Mouse (Mus musculus) yolk sac, embryonic 10.5 days (tissue): ENCODE results near the gene Rtn4.

Source experiments
- DNase-seq: peaks from one replicate; pipeline ENCODE4 v3.0.0-alpha.2; 2017; ENCODE audit warnings: low spot score

The Rtn4 gene

GRCm38 (mm10) chr11:29765063-29765462 lies 72.3 kb downstream of the Rtn4 start:
- DNase-seq = no peak

GRCm38 (mm10) chr11:29766313-29766982 lies 73.7 kb downstream of the Rtn4 start:
- DNase-seq = no peak

- no peak for DNase-seq
Observed at GRCm38 (mm10) chr11:29768523-29768922, 75.8 kb downstream of the Rtn4 start.

- DNase-seq = no peak
Observed at GRCm38 (mm10) chr11:29770666-29771400, 78.1 kb downstream of the Rtn4 start.

- no peak for DNase-seq
Observed at GRCm38 (mm10) chr11:29772279-29772678, 79.5 kb downstream of the Rtn4 start.

GRCm38 (mm10) chr11:29774296-29774695 lies 81.5 kb downstream of the Rtn4 start:
- no peak for DNase-seq

GRCm38 (mm10) chr11:29774760-29775159 lies 82.0 kb downstream of the Rtn4 start:
- DNase-seq = no peak

- no peak for DNase-seq
Observed at GRCm38 (mm10) chr11:29777964-29778363, 85.2 kb downstream of the Rtn4 start.

GRCm38 (mm10) chr11:29778936-29779335 lies 86.2 kb downstream of the Rtn4 start:
- DNase-seq = no peak

- DNase-seq = no peak
Observed at GRCm38 (mm10) chr11:29779409-29780026, 86.8 kb downstream of the Rtn4 start.

- DNase-seq = no peak
Observed at GRCm38 (mm10) chr11:29786583-29787219, 94.0 kb downstream of the Rtn4 start.

- no peak for DNase-seq
Observed at GRCm38 (mm10) chr11:29787473-29787872, 94.7 kb downstream of the Rtn4 start.

GRCm38 (mm10) chr11:29788499-29788898 lies 95.8 kb downstream of the Rtn4 start:
- no peak for DNase-seq

GRCm38 (mm10) chr11:29788921-29789638 lies 96.3 kb downstream of the Rtn4 start:
- no peak for DNase-seq

- DNase-seq = no peak
Observed at GRCm38 (mm10) chr11:29790796-29791195, 98.0 kb downstream of the Rtn4 start.
